Mouse (Mus musculus) heart, embryonic 10.5 days (tissue): ENCODE data around the gene Dexi. TPM values are rescaled to one million over a fixed set of nuclear protein-coding genes. Genes with fewer than 3 reads are reported as not detected.

Experiments
- DNase-seq: peaks from one replicate; pipeline ENCODE4 v3.0.0-alpha.2; 2017; ENCODE audit warnings: low spot score
- H3K27ac ChIP-seq: fragments of 300-500 bp; sonication (generic); 2 replicates; pipeline ENCODE4 v1.5.1; 2016; ENCODE audit warnings: mild to moderate bottlenecking
- H3K27me3 ChIP-seq: fragments of 300-500 bp; sonication (generic); 2 replicates; pipeline ENCODE4 v1.6.1; 2016; ENCODE audit warnings: mild to moderate bottlenecking; ENCODE audit not compliant: poor library complexity, insufficient read depth, severe bottlenecking
- H3K36me3 ChIP-seq: fragments of 300-500 bp; sonication (generic); 2 replicates; pipeline ENCODE4 v1.6.1; 2016; ENCODE audit warnings: mild to moderate bottlenecking, moderate library complexity
- H3K4me1 ChIP-seq: fragments of 300-500 bp; sonication (generic); 2 replicates; pipeline ENCODE4 v1.6.1; 2016; ENCODE audit warnings: mild to moderate bottlenecking
- H3K4me3 ChIP-seq: fragments of 300-500 bp; sonication (generic); 2 replicates; pipeline ENCODE4 v1.5.1; 2016; ENCODE audit warnings: mild to moderate bottlenecking, moderate library complexity
- H3K9me3 ChIP-seq: fragments of 300-500 bp; sonication (generic); 2 replicates; pipeline ENCODE4 v1.6.1; 2016; ENCODE audit warnings: mild to moderate bottlenecking, moderate library complexity
- WGBS: fragments of 180-500 bp; shearing (Covaris S2); methylation state at CpG from one replicate; pipeline ENCODE4 v1.1.7; 2016; 5-methylcytosine and 5-hydroxymethylcytosine counted together
- polyA plus RNA-seq: library from polyadenylated mRNA; unstranded; fragments of >200 nt; fragmentation: Nextera tagmentation; extraction: Ambion mirVana; gene quantifications from 2 replicates; pipeline ENCODE4 v1.2.1, GENCODE M21; 2016

The Dexi gene
- 11.9 and 13.8 TPM in 2 replicates for polyA plus RNA-seq

DNA sequence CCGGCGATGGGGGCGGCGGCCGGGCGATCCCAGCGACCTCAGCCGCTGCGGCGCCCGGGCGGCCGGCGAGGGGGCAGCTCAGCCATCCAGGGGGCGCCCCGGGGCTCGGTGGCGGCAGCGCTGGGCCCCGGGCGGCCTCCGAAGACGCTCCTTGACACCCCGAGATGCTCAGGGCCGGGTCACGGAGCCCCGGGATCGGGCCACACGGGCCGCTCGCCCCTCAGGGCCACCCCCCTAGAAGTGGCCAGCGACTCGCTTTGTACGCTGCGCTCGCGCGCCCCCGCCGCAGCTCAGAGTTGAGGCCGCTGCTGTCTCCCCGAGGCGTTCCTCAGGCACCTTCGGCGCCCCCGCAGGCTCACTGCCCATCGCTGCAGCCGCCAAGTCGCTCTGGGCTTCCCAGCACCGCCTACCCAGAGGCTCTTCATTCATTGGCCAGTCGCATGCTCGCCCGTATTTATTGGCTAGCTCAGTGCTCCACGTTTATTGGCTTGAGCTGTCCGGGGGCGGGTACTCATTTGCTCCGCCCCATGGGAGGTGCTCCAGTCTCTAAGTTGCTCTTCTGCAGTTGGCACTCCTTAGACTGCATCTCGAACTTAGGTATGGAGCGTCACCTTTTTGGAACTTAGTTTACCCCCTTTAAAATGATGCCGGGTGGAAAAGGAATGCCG lies at the start of gene Dexi:
Gene Dexi (minus strand): TSS at position 357 of the 668 bp plus-strand sequence.
- H3K4me3 ChIP-seq = peak within 1 kb of the TSS; percentile 88
- H3K4me1 ChIP-seq = peaks cover 46% of the 10 kb centered on the region
- under 1% methylated on average over 60 of the region's 61 CpGs for WGBS

DNA sequence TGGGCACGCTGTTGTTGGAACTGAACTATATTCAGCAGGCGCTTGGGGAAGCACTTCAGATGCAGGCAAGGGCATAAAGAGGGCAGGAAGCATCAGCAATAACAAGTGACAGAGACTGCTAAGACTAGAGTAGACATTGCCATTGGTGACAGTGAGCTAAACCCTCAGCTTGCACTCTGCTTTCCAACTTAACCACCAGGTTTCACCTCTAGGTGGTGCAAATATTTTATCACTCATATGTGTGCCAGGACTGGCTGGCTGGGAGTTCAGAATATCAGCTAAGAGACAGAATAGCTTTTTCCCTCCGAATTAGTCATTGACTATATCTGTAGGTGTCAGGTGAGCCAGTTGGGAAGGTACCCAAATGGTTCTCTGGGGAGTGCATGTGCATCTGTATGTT lies 43.7 kb upstream of the Dexi start:
- Histone ChIP-seq H3K36me3 (peaks cover 44% of the 10 kb centered on the region), H3K4me1 (no peaks in the 10 kb centered on the region), H3K27ac (no peak overlapping the region), H3K9me3 (no peaks in the 10 kb centered on the region), H3K4me3 (no peak overlapping the region), H3K27me3 (no peaks in the 10 kb centered on the region)
- DNase-seq = no peak
- WGBS = 79% methylated on average over 3 of the region's 3 CpGs

More for the DNA sequence above, at the start of gene Dexi:
- Histone ChIP-seq H3K27ac (peak within 1 kb of the TSS; percentile 93), H3K9me3 (no peaks in the 10 kb centered on the region), H3K27me3 (no peaks in the 10 kb centered on the region), H3K36me3 (no peaks in the 10 kb centered on the region; the same call in 1 of the 2 replicates)
- peak; percentile 99 for DNase-seq

DNA sequence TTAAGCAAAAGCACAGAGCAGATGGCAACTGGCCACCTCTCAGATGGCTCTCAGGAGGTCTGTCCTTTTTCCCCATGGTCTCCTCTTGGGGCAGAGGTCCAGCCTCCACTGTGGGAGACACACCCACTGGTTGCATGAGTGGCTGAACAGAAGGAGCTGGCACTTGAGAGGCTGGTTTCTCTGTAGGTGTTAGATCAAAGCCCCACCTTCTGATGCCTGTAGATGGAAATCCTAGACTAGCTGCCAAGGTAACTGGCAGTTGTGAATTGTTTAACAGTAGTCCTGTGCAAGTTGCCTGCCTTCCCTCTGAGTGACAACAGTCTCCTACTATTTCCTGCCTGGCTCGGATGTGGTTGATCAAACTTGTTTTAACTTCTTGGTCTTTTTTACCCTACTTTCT lies 42.3 kb upstream of the Dexi start:
- Histone ChIP-seq H3K36me3 (peaks cover 58% of the 10 kb centered on the region), H3K9me3 (no peaks in the 10 kb centered on the region), H3K4me1 (no peaks in the 10 kb centered on the region), H3K27me3 (no peaks in the 10 kb centered on the region), H3K27ac (no peak overlapping the region), H3K4me3 (no peak overlapping the region)
- no peak for DNase-seq
- WGBS = 68% methylated on average over 1 of the region's 1 CpGs

DNA sequence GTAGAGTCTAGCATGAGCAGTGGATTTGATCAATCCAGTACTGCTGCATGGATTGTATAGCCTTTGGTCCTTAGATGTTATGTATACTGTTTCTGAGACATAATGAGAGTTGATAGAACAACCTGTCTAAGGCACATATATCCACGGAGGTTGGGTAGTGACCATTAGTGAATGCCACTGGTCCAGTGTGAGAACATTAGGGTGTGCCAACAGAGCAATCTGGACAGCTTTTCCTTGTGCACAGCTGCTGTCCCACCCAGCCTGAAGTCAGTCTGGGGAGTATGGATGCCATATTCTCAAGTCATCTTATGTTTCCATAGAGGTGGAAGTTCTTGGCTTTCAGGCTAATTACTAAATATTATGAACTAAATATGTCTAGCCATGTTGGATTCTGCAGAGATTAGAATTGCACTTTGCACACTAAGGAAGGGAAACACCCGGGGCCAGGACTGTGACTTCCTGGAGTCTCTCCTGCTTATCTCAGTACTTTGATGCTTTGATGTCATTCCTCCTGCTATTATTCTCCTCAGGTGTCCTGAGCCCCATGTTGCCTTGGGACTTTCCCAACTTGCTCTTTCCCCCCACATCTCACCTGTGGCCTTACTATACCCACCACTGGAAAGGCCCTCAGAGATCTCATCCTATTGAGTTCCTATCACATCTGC lies 38.5 kb upstream of the Dexi start:
- H3K9me3 ChIP-seq = no peaks in the 10 kb centered on the region
- no peaks in the 10 kb centered on the region for H3K4me1 ChIP-seq
- 75% methylated on average over 2 of the region's 2 CpGs for WGBS
- H3K27me3 ChIP-seq = no peaks in the 10 kb centered on the region
- H3K36me3 ChIP-seq = peaks cover 65% of the 10 kb centered on the region
- DNase-seq = no peak
- H3K4me3 ChIP-seq = no peak overlapping the region
- H3K27ac ChIP-seq = no peak overlapping the region

DNA sequence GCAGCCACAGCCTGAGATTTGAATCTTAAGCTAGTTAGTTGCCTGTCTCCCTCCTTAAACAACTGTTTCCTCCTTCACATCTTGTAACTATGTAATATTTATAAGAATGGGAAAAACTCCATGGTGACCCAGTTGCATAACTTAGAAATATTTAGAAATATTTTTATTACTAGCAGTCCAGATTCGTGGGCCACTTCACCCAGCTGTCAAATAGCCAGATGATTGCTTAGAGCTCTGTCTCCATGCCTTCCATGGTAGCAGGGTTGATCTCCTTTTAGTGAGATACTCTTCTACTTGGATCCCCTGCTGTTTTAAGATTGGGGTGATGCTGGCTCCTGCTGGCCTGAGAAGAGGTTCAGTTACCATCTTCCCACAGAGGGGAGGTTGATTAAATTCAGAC lies 35.5 kb upstream of the Dexi start:
- 80% methylated on average over 1 of the region's 1 CpGs for WGBS
- no peak overlapping the region for H3K27ac ChIP-seq
- no peaks in the 10 kb centered on the region for H3K27me3 ChIP-seq
- no peak overlapping the region for H3K4me3 ChIP-seq
- no peaks in the 10 kb centered on the region for H3K9me3 ChIP-seq
- peaks cover 70% of the 10 kb centered on the region for H3K36me3 ChIP-seq
- DNase-seq = no peak
- no peaks in the 10 kb centered on the region for H3K4me1 ChIP-seq

DNA sequence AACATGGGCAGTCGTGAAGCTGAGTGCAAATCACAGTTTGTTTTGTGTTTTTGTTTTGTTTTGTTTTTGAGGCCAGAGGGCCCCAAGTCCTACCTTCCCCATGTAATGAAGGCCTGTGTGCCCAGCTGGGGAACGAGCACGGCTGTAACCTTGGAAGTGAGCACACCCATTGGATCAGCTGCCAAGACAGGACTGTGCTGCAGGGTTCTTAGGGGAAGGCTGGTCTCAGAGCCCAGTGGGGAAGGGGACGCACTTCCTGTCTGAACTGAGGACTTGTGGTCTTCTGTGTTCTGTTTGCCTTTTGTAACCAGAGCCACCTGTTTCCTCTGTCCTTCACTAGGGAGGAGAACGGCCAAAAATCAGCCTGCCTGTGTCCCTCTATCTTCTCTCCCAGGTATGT lies 34.7 kb upstream of the Dexi start:
- Histone ChIP-seq H3K9me3 (no peaks in the 10 kb centered on the region), H3K36me3 (peaks cover 67% of the 10 kb centered on the region), H3K4me3 (no peak overlapping the region), H3K27me3 (no peaks in the 10 kb centered on the region), H3K4me1 (no peaks in the 10 kb centered on the region), H3K27ac (no peak overlapping the region)
- WGBS = 76% methylated on average over 5 of the region's 5 CpGs
- no peak for DNase-seq

DNA sequence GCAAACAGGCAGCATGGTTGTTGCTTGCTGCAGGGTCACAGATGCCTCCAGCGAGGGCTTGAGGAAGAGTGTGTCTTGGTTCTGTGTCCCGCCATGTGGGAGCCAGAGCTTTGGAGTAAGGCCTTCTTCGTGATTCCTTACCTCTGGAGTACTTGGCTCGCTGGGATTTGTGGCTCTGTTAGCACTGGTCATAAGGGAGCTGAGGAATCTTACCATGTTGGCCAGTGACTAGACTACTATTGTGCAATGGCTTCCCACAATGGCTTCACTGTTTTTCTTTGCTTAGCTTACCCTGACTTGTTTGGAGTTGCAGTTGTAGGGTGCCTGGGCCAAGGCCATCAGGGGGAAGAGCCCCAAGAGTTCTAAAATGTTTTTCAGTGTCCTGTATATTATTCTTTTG lies 33.1 kb upstream of the Dexi start:
- Histone ChIP-seq H3K4me1 (no peaks in the 10 kb centered on the region), H3K9me3 (no peaks in the 10 kb centered on the region), H3K36me3 (peaks cover 64% of the 10 kb centered on the region; the same call in 1 of the 2 replicates), H3K27ac (no peak overlapping the region), H3K4me3 (no peak overlapping the region), H3K27me3 (no peaks in the 10 kb centered on the region)
- DNase-seq = no peak
- 87% methylated on average over 4 of the region's 4 CpGs for WGBS

DNA sequence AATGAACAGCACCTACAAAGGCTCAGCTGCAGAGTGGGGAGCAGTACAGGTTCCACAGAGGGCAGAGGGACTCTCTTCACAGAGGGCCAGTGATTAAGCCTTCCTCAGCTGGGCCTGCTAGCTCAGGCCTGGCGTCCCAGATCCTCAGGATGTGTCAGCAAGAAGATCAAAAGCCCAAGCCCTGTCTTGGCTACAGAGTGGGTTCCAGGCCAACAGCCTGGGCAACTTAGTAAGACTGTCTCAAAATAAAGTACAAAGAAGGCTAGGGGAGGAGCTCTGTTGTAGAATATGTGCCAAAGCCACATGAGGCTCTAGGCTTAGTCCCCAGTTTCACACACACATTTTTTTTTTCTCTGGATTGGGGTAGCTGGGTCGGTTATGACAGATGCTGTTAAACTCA lies 32.1 kb upstream of the Dexi start:
- H3K36me3 ChIP-seq = peaks cover 57% of the 10 kb centered on the region; the same call in 1 of the 2 replicates
- no peak overlapping the region for H3K27ac ChIP-seq

DNA sequence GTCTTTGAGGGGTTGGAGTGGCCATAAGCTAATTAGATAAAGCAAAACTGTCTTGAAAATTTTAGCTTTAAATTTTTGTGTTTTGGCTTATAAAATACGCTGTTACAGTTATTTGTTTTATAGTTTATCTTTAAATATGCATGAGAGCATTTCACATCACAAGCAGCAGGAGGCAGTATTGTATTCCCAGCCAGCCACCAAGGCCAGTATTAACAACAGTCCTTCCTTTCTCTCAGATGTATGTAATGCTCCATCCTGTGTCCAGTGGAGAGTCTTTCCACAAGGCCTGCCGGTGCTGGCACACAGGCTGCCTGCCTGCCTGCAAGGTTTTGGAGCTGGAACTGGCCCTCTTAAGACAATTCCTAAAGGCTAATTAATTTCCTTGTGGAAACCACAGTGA lies 29.0 kb upstream of the Dexi start:
- no peaks in the 10 kb centered on the region for H3K9me3 ChIP-seq
- DNase-seq = no peak
- H3K36me3 ChIP-seq = peaks cover 53% of the 10 kb centered on the region
- H3K27me3 ChIP-seq = no peaks in the 10 kb centered on the region
- no peak overlapping the region for H3K27ac ChIP-seq
- WGBS = 61% methylated on average over 2 of the region's 2 CpGs
- no peak overlapping the region for H3K4me3 ChIP-seq
- H3K4me1 ChIP-seq = no peaks in the 10 kb centered on the region

More for the DNA sequence above, 32.1 kb upstream of the Dexi start:
- Histone ChIP-seq H3K27me3 (no peaks in the 10 kb centered on the region), H3K4me3 (no peak overlapping the region), H3K9me3 (no peaks in the 10 kb centered on the region), H3K4me1 (no peaks in the 10 kb centered on the region)
- 77% methylated on average over 2 of the region's 2 CpGs for WGBS
- no peak for DNase-seq

DNA sequence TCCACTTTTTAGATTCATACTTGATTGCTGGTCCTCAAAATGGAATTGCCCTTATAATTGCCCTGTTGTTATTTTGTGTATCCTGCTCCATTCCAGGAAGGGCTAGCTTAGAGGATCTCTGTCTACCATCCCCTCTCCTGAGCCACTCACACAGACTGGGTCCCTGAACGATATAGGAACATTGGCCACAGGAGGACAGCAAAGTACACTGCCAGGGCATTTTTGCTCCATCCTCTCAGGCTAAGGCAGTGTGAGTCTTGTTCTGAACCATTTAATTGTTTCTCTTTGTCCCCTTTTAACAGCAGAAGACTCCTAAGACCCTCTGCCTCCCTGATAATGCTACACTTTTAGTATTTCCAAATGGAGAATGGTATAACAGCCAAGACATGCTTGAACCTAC lies 27.9 kb upstream of the Dexi start:
- H3K36me3 ChIP-seq = peaks cover 47% of the 10 kb centered on the region

DNA sequence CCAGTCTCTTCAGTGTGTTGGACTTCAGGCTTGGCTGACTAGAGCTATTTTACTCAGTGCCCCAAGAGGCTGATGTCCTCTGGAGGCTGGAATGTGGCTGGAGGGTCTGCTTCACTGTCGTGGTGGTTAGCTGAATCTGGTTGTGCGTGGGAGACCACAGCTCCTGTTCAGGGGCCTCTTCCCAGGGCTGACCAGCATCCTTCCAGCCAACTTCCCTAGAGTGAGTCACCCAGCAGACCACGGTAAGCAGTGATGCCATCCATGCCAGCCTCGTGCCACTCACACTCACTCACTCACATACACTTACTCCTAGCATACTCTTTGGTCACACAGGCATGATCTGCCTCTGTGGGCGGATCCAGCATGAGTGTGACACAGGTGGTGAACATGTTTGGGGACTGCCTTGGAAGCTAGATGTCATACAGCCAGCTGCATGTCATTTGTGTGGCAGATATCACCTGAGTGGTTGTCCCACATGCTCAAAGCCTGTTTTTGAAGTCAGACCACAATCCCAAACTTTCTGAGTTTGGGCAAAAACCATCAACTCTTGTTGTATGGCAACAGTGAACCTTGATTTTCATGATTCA lies 27.0 kb upstream of the Dexi start:
- WGBS = 72% methylated on average over 5 of the region's 5 CpGs

More for the DNA sequence above, 27.9 kb upstream of the Dexi start:
- 81% methylated on average over 1 of the region's 1 CpGs for WGBS
- no peak for DNase-seq
- no peak overlapping the region for H3K27ac ChIP-seq
- no peaks in the 10 kb centered on the region for H3K9me3 ChIP-seq
- H3K27me3 ChIP-seq = no peaks in the 10 kb centered on the region
- H3K4me3 ChIP-seq = no peak overlapping the region
- peaks cover 5% of the 10 kb centered on the region for H3K4me1 ChIP-seq

DNA sequence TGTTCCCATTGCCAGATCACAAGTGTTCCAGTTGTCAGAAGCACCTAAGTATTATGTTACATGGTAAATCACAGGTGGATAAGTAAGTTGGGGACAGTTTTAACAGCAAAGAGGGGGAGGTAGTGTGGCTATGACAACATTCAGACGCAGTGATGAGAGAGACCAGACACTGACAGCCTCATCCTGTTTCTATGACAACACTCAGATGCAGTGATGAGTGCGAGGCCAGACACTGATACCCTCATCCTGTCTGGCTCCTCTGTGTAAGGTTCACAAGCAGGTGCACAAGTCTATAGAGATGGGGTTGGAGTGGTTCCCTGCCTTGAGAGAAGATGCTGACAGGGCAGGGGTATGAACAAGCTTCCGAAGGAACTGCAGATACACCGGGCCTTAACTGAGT lies 24.3 kb upstream of the Dexi start:
- no peak for DNase-seq
- no peaks in the 10 kb centered on the region for H3K9me3 ChIP-seq
- H3K4me1 ChIP-seq = peaks cover 11% of the 10 kb centered on the region
- no peaks in the 10 kb centered on the region for H3K27me3 ChIP-seq
- 87% methylated on average over 4 of the region's 4 CpGs for WGBS
- no peak overlapping the region for H3K4me3 ChIP-seq
- H3K27ac ChIP-seq = no peak overlapping the region
- H3K36me3 ChIP-seq = peaks cover 42% of the 10 kb centered on the region

More for the DNA sequence above, 27.0 kb upstream of the Dexi start:
- Histone ChIP-seq H3K4me1 (peaks cover 10% of the 10 kb centered on the region), H3K27ac (no peak overlapping the region), H3K27me3 (no peaks in the 10 kb centered on the region), H3K36me3 (peaks cover 46% of the 10 kb centered on the region), H3K4me3 (no peak overlapping the region), H3K9me3 (no peaks in the 10 kb centered on the region)
- DNase-seq = no peak

DNA sequence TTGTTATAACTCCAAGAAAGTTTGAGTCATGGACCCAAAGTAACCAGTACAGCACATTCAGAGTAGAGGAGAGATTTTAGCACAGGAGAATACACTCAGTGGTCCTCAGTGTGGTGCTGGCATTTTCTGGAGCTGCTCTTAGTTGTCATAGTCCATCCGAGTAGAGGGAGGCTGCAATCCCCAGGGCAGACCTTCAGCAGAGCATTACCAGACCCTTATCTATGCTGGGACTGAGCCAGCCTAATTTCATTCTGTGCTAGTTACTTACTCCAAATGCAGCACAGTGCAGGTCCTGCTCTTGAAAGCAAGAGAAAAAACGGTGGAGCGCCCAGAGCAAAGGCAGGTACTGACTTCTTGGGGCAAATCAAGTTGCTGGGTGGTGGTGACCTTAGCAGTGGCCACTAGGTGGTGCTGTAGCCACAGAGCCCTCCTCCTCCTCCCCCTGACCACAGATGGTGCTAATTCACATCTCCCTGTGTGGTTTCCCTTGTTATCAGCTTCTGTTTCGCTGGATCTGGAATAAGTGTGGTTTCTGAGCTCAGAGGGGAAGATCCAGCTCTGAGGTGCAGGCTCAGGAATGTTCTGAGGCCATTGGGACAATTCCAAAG lies 22.5 kb upstream of the Dexi start:
- Histone ChIP-seq H3K36me3 (peaks cover 34% of the 10 kb centered on the region), H3K9me3 (no peaks in the 10 kb centered on the region), H3K4me1 (peaks cover 21% of the 10 kb centered on the region), H3K27me3 (no peaks in the 10 kb centered on the region), H3K27ac (no peak overlapping the region), H3K4me3 (no peak overlapping the region)
- 37% methylated on average over 4 of the region's 4 CpGs for WGBS
- DNase-seq = peak; percentile 78
